Mouse (Mus musculus): ENCODE data around the gene Uck1.
A peak's percentile ranks its signal among the peaks of the same experiment; 100 is the strongest.

The Uck1 gene

DNA sequence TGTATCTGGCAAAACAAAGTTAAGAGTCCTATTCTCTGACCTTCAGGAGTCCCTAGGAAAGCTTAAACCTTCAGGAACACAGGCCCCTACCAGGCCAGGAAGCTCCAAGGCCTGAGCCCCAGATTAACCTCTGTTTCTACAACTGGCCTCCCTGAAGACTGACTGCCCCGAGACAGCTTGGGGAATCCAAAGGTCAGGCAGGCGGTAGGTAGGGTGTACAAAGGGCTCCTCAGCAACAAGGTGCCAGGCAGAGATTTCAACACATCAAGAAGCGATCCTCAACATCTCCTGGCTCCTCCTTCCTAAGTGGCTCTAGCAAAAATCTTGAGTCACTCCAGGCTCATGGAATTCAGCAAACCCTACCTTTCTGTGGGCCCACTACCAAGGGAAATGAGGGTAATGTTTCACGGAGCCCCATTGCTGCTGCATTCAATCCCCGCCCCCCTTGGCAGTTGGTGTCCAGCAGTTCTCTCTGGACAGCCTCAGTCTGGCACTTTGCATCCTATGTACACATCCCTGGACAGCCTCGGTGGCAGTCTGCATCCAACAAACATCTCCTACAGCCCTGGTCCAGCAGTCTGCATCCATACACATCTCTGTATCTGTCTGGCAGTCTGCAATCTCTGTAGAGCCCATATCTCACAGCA lies 949 bp downstream of the Uck1 start:
- no peak for DNase-seq (ENCODE audit: low read depth)

DNA sequence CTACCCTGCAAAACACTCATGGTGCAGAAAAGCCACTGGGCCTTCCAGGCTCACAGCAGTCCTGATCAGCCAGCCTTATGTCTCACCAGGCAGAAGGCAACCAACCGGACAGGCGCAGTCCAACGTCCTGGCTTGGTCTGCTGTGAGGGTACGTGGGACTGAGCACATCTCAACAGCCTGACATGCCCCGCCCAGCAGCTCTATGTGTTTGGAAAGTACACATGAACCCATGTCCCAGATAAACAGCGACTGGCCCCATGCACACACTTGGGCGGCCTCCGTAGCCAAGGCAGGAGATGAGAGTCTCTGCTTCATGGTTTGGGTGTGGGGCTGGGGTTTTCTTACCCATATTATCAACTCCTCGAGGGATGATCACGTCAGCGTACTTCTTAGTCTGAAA lies 3.7 kb downstream of the Uck1 start:
- no peak for DNase-seq (ENCODE audit: low read depth)

DNA sequence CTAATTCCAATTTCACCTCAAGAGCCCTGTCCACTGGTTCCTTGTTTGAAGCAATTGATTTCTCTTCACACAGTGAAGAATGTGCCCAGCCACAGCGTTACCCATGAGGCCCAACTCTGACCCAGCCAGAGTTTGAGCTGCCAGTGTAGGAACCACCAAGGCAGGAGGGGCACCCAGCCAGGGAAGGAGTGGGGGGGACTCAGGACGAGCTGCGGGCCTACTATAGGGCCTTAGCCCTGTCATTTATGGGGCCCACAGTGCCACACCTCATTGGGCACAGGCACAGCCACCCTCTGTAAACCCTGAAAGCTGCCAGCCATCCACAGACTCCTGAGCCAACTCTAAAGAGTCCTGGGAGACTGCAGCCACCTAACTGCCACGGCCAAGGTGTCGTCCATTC lies 5.4 kb downstream of the Uck1 start:
- DNase-seq (ENCODE audit: low read depth) = no peak

DNA sequence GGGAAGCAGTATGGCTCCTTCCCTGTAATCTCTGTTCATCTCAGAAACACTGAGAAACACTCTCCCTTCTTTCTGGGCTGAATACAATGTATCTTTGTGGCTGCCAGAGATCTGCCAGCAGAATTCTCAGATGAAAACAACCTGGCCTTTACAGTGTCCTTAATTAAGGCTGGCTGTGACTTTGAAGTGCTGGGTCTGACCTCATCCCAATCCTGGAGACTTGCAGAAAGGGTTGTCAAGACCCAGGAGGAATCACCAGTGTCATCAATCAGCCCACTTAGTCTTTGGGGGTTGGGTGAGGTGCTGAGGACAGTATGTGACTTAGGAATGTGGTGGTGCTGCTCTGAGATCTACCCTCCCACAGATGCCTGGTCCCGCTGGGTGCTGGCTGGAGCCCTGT lies 6.6 kb downstream of the Uck1 start:
- no peak for DNase-seq (ENCODE audit: low read depth)

DNA sequence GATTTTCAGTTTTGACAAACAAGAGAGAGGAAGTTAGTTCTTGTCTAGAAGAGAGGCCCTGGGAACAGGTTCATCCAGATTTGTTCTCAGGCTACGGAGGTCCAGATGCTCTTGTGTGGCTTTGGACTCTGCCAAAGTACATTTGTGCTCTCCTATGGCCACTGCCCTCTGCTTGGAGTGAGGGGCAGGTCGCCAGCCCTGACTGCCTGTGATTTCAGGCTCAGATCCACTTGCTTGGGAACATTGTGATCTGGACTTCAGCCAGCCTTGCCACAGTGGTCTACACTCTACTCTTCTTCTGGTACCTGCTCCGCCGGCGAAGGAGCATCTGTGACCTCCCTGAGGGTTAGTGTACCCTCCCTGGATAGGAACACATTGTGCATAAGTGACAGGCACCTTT lies 7.3 kb downstream of the Uck1 start:
- DNase-seq (ENCODE audit: low read depth) = no peak

DNA sequence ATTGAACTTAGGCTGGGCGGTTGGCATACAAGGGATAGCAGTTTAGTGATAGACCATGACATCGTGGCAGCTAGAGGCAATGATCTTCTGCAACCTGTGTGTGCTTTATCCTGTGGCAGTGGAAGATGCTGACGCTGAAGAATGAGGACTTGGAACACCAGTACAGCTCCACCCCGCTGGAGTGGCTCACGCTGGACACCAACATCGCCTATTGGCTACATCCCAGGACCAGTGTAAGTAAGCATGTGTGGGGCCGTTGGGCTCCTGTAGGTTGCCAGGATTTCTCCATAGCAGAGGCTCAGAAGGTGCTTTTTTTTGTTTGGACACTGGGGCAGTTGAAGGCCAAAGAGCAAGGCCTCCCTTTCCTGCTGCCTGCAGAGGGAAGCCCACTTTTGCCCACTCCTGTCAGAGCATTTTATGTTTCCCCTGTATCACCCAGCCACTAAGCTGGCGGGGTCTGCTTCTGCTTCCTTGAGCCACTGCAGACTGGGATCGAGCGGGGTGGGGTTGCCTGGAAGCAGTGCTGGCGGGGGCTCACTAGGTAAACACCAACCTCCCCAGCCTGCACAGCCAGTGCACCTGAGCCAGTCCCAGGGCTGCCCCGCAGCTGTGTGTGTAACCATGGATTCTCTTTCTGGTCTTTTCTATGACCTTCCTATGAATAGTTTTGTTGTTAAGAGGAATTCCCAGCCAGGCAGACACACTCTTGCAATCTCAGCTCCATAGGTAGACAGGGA lies 8.0 kb downstream of the Uck1 start:
- DNase-seq (ENCODE audit: low read depth) = no peak

DNA sequence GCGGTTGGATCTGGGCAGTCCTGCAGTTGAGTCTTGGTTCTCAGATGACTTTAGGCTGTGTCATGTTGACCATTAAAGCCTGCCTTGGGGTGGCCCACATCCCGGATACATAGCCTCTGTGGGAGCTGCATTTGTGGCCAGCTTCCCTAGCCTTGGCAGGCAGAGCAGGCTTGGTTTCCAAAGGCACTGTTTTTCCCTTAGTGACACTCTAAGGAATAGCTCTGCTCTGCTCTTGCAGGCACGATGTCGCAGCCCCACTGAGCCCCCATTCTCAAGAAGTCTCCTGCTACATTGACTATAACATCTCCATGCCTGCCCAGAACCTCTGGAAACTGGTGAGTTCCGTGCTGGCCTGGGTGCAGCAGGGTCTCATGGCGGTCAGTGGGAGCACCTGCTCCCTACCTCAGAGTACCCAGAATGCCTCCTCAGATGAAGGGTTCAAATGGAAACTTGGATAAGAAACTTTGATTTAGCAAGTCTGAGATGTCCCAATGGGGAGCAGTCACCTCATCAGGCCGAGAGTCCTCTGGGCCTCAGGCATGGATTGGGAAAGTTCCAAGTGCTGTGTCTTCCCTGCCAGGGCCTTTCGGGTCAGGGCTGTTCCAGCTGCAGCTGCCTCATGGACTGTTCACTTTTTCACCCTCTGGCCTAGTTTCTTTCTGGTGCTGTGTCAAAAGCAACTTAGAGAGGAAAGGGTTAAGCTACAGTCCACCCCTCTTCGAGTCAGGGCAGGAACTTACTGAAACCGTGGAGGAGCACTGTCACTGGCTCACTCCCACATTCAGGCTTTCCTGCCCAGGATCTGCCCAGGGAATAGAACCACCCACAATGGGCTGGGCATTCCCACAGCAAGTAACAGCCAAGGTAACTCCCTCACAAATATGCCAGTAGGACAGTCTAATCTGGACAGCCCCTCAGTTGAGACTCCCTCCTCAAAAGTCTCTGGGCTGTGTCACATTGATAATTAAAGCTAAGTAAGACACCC lies 11.3 kb downstream of the Uck1 start:
- no peak for DNase-seq (ENCODE audit: low read depth)

DNA sequence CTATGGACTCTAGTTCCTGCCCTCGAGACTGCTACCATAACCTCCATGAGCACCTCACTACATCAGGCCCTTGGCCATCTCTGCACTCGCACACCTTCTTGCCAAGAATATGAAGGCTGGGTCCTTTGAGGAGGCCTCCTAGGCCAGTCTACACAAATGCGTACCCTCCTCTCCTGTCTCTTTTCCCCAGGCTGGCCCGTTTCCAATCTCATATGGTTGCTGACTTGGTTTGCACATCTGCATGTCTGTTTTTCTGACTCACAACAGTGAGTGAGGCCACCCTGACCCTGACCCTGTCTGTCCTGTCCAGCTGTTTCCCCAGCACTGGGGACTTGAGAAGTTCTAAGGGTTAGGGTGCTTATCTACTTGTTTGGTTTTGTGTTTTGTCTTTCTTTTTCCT lies 13.2 kb downstream of the Uck1 start:
- no peak for DNase-seq (ENCODE audit: low read depth)

DNA sequence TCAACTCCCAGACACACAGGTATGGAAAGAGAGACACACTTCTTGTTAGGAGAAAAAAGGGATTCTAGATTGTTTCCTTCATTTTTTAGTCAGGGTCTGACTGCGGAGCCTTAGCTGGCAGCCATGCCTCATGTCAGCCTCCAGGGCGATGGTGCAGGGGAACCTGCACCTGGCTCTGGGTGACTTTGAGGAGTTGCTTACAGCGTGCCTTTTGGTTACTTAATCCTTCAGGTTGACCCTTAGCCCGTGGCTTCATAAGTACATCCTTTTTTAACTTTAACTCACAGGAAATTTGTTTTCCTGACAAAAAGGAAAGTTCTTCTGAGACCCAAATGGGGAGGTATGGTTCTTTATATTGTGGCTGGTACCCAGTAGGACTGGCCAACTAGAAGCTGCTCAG lies 17.0 kb downstream of the Uck1 start:
- DNase-seq (ENCODE audit: low read depth) = no peak

DNA sequence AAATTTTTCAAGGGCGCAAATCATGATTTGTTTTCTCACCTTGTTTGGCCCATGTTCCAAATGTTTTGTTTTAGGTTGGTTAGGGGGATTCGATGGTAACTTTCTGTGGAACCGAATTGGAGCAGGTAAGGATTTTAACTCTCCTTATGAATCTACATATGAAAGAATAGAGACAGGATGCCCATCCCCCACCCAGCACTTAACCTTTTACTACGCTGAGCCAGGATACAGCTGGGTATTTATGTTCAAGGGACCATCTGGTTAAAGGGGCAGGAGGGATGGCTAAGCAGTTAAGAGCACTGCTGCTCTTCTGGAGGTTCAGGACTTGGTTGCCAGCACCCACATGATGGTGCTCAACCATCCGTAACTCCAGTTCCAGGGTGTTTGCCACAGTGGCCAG lies 19.4 kb downstream of the Uck1 start:
- DNase-seq (ENCODE audit: low read depth) = no peak

DNA sequence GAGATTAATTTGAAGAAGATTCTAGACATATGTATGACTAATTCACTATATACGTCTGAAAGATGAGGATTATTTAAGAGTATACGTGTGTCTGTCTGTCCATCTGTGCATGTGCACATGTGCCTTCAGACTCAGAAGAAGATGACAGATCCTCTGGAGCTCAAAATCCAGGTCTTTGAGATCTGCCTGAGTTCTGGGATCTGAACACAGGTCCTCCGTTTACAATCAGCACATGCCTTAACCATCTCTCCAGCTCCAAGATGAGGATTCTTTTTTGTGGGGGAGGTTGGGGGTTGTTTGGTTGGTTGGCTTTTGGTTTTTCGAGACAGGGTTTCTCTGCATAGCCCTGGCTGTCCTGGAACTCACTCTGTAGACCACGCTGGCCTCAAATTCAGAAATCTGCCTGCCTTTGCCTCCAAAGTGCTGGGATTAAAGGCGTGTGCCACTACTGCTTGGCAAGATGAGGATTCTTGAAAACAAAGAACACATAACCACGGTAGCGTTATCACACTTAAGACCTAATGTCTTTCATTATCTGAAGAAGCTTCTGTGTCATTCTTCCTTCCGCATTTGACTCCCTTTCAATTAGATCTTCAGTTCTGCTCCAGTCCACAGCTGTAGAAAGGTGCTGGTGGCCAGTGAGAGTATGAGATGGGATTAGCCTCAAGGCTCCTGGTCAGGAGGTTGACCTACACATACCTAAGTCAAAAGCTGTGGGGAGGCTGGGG lies 21.1 kb downstream of the Uck1 start:
- no peak for DNase-seq (ENCODE audit: low read depth)

DNA sequence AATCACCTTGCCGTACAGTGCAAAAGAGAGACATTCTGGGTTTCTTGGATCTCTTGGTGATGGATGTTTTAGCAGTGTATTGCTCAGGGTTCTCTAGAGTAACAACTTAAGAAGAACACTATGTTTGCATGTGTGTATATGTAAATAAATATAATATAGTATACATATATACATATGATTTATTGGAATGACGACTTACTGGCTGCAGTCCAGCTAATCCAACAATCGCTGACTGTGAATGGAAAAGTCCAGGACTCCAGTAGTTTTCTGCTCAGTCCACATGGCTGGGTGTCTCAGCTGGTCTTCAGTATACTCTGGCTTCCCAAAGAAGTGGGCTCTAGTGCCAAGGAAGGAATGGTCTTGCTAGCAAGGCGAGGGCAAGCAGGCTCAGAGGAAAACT lies 22.4 kb downstream of the Uck1 start:
- DNase-seq (ENCODE audit: low read depth) = no peak

DNA sequence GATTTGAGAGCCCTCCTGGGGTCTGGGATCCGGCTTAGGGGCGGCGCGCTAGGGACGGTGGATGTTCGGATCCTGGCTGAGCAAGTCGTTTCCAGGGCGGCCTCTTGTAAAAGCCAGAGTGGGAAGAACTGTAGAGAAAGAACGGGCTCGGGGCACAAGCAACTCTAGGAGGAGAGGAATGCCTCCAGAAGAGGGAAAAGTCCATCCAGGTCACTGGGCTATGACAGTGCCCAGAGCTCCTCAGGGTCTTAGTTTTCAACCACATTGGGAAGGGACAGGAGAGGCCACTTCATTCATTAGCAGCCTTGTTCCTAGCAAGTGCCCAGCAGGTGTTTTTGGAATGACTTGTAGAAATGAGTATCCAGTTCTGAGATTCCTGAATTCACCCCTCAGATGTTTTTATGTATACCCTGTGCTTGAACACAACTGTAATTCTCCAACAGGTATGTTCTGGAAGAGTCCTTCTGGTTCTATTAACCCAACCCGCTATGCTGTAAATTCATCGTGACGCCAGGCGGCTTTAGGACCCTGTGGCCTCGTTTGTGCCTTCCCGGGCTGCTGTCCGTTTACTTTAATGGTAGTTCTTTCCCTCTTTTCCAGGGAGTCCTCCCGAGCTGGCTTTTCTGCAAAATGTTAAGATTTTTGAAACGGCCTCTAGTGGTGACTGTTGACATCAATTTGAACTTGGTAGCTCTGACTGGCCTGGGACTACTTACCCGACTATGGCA lies 23.0 kb downstream of the Uck1 start:
- DNase-seq (ENCODE audit: low read depth) = peak; percentile 60

DNA sequence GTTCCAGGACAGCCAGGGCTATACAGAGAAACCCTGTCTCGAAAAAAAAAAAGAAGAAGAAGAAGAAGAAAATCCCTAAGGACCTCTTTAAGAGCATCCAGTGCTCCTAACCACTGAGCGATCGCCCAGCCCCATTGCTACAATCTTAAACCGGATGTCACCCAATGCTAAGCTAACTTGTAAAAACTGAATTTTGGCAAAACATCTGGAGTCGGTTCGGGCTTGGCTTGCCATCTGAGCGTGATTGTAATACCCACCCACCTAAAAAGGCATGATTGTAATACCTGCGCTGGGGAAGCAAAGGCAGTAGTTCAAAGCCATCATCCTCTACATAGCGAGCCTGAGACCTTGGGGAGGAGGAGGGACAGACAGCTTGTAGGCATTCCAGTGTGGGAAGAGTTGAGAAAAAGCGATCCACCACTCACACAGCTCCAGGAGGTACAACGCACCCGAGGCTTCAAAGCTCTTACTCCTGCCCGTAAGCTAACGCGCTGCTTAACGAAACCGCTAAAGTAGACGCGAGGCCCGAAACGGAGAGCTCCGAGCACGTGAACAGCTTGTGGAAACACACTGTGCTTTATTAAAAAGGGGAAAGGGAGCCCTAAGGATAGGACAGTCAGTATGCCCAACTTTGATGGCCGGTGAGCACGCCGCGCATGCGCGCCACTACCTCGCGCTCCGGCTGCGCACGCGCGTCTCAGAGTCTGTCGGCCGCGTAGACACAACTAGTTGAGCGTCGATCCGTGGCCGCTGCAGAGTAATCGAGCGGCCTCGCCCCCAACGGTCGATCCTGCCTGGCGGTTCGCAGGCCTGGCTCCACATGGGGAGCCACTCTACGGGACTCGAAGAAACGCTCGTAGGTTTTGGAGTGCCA lies 23.8 kb downstream of the Uck1 start, which contains the start of gene Pomt1:
Gene Pomt1 (plus strand): TSS at position 705 of the 874 bp plus-strand sequence.
- peak; percentile 85 for DNase-seq (ENCODE audit: low read depth)

DNA sequence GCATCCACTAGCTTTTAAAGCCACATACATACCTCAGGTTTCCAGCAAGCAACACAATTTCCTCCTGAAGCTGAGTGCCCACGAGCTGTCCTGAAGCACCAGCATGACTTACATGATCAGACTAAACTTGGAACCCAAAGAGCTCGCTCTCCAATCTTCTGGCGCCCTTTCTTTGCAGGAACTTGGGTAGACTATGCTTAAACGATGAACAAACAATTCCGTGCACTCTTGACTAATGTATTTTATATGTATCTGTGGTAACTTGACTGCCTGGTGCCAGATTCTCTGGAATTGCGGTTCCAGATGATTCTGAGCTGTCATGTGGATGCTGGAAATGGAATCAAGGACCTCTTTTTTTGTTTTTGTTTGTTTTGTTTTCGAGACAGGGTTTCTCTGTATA lies 24.5 kb downstream of the Uck1 start:
- no peak for DNase-seq (ENCODE audit: low read depth)

DNA sequence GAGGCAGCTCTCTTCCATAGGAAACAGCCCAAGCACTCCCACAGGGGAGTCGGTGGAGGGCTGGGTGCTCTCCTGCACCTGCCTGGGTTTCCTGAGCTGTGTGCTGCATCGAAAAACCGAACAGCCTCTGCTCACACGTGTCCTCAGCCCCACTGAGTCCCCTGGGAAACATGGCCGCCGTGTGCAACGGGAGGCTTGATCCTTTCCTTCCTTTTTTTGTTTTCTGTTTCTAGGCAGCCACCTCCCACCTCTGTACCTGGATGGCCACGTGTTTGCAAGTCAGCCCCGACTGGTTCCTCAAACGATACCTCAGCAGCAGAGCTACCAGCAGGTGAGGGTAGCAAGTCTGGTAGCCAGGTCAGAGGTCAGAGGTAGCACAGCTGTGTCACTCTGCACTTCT lies 37.9 kb downstream of the Uck1 start:
- DNase-seq (ENCODE audit: low read depth) = no peak

DNA sequence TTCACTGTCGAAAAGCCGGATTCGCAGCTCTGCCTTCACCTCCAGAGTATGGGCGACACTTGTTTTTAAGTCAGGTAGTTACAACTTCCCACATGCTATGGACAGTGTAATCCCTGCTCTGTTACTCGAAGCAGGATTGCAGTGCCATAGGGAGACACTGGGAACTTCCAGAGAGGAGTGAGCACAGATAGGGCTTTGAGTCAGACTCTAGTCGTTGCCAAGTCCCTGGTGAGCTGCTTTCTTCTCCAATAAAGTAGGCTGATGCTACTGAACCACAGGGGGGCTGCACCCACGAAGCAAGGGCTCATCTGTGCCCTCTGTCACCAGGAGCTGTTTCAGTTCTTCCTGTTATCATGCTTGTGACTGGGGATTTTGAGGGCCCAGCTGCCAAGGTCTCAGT lies 38.4 kb downstream of the Uck1 start:
- DNase-seq (ENCODE audit: low read depth) = no peak

DNA sequence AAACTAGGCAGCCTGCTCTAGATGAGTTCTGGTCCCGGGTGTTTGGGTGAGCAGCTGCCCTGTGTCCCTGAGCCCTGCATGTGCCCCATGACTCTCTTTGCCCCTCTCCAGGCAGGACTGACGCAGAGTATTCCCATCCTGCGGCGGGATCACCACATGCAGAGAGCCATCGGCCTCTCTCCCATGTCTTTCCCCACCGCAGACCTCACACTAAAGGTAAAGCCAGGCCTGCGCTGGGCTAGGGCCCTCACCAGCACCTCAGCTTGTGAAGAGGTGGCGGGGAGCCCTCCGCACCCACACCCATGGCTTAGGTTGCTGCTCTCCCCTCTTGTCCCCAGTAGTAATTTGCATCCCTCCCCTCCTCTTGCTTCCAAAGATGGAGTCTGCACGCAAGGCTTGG lies 39.0 kb downstream of the Uck1 start:
- no peak for DNase-seq (ENCODE audit: low read depth)

DNA sequence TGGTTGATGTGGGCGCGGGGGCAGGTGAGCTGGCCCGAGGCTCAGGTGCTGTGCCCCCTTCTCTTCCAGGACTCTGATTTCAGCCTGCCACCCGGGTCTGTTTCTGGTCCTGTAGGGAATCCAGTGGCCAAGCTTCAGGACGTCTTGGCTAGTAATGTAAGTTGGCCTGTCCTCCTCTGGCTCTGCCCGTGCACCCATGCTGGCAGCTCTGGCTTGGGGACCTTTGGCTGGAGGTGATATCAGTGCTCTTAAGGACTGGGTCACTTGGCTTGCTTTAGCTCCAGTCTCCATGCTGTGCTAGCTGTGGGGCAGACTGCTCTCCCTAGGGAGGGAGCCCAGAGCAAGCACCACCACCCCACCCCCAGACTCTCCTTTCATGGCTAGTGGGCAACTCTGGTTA lies 39.9 kb downstream of the Uck1 start:
- no peak for DNase-seq (ENCODE audit: low read depth)

DNA sequence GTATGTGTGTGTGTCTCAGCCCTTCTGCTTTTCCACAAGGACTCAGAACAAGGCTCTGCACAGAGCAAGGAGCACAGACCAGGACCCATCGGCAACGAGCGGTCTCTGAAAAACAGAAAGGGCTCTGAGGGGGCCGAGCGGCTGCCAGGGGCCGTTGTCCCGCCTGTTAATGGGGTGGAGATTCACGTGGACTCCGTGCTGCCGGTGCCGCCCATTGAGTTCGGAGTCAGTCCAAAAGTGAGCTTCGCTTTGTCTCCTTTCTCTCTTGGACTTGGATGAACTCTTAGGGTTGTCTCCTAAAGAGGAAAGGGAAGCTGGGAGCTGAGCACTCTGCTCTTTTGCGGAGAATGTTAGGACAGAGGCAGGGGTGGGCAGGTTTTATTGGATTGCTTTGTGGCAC lies 40.5 kb downstream of the Uck1 start:
- no peak for DNase-seq (ENCODE audit: low read depth)

Data from fibroblast of lung, adult 2 months (primary cell).